Mouse (Mus musculus) left cerebral cortex, postnatal 14 days (tissue): Measurements from ENCODE around the gene Gm6525. TPM values are rescaled to one million over a fixed set of nuclear protein-coding genes. Genes with fewer than 3 reads are reported as not detected.

Experiments used
- DNase-seq, 2 experiments: peaks; one replicate each; pipeline ENCODE4 v3.0.0; 2021 to 2022; ENCODE audit warnings: low spot score in 2 of 2, mixed read lengths in 1 of 2
- intact Hi-C: fragments of 180-260 bp; cut with DNase I; formaldehyde crosslinking; loops from one replicate; pipeline ENCODE4 v1.15.1; 2025
- total RNA-seq, 2 experiments: library from RNA; stranded (reverse); gene quantifications; 2 replicates each; pipeline ENCODE4 v1.2.3; 2021

The Gm6525 gene
- total RNA-seq, 2 experiments from 2014 or later = 0.35 TPM; not detected in 1

GRCm38 (mm10) chr3:84205650-84206049 is 31.7 kb downstream of the Gm6525 start:
- no peak for DNase-seq
- intact Hi-C loops = no loop called here

GRCm38 (mm10) chr3:84206106-84206505 is 32.2 kb downstream of the Gm6525 start:
- intact Hi-C loops = no loop called here

GRCm38 (mm10) chr3:84207366-84207765 is 33.5 kb downstream of the Gm6525 start:
- intact Hi-C loops = no loop called here
- no peak for DNase-seq

More at GRCm38 (mm10) chr3:84206106-84206505, 32.2 kb downstream of the Gm6525 start:
- no peak for DNase-seq

GRCm38 (mm10) chr3:84208475-84208874 is 34.6 kb downstream of the Gm6525 start:
- DNase-seq = no peak
- intact Hi-C loops = no loop called here

- no peak for DNase-seq
- intact Hi-C loops = no loop called here
Measured at GRCm38 (mm10) chr3:84208917-84209513, 35.1 kb downstream of the Gm6525 start.

GRCm38 (mm10) chr3:84211340-84211875 is 37.5 kb downstream of the Gm6525 start:
- no peak for DNase-seq
- intact Hi-C loops = no loop called here

- intact Hi-C loops = no loop called here
- DNase-seq = no peak
Measured at GRCm38 (mm10) chr3:84214501-84214900, 40.6 kb downstream of the Gm6525 start.

- intact Hi-C loops = loop anchor here (5.0 kb wide), 2 partner anchors 42 to 87 kb away; no protein-coding TSS in a partner anchor
- no peak for DNase-seq
Measured at GRCm38 (mm10) chr3:84215253-84215652, 41.3 kb downstream of the Gm6525 start.

GRCm38 (mm10) chr3:84215743-84216360 is 41.9 kb downstream of the Gm6525 start:
- no peak for DNase-seq
- intact Hi-C loops = loop anchor here (5.0 kb wide), 2 partner anchors 41 to 86 kb away; no protein-coding TSS in a partner anchor

- peak in 1 of 2 experiments; percentile 38 for DNase-seq
- intact Hi-C loops = loop anchor here (5.0 kb wide), 2 partner anchors 40 to 85 kb away; no protein-coding TSS in a partner anchor
Measured at GRCm38 (mm10) chr3:84217118-84217960, 43.4 kb downstream of the Gm6525 start.

- DNase-seq = no peak
- intact Hi-C loops = loop anchor here (5.0 kb wide), 2 partner anchors 39 to 84 kb away; no protein-coding TSS in a partner anchor
Measured at GRCm38 (mm10) chr3:84217961-84218351, 44.1 kb downstream of the Gm6525 start.

- intact Hi-C loops = loop anchor here (5.0 kb wide), 2 partner anchors 39 to 84 kb away; no protein-coding TSS in a partner anchor
- DNase-seq = no peak
Measured at GRCm38 (mm10) chr3:84218498-84218897, 44.6 kb downstream of the Gm6525 start.

GRCm38 (mm10) chr3:84219166-84219710 is 45.3 kb downstream of the Gm6525 start:
- intact Hi-C loops = loop anchor here (5.0 kb wide), 2 partner anchors 38 to 83 kb away; no protein-coding TSS in a partner anchor
- DNase-seq = no peak

GRCm38 (mm10) chr3:84219720-84220273 is 45.9 kb downstream of the Gm6525 start:
- DNase-seq = peak in 1 of 2 experiments; percentile 53
- intact Hi-C loops = loop anchor here (5.0 kb wide), 2 partner anchors 38 to 83 kb away; no protein-coding TSS in a partner anchor

GRCm38 (mm10) chr3:84220326-84220725 is 46.4 kb downstream of the Gm6525 start:
- DNase-seq = no peak
- intact Hi-C loops = no loop called here

- intact Hi-C loops = no loop called here
Measured at GRCm38 (mm10) chr3:84220748-84221147, 46.8 kb downstream of the Gm6525 start.

More at GRCm38 (mm10) chr3:84220748-84221147, 46.8 kb downstream of the Gm6525 start:
- DNase-seq = peak; percentile 81 to 85
